Mouse (Mus musculus) midbrain, embryonic 14.5 days (tissue): ENCODE results near the gene Gorasp2. TPM values are rescaled to one million over a fixed set of nuclear protein-coding genes. Genes with fewer than 3 reads are reported as not detected.

Experiments used
- ATAC-seq: fragments of 200-750 bp; cut with Nextera tagmentation; 2 replicates; pipeline ENCODE4 v1.8.0; 2017; ENCODE audit warnings: moderate number of reproducible peaks, moderate library complexity; ENCODE audit not compliant: low FRiP score, low TSS enrichment
- DNase-seq: peaks from one replicate; pipeline ENCODE4 v3.0.0-alpha.2; 2015
- H3K27ac ChIP-seq: fragments of 300-500 bp; sonication (generic); replicated peaks from 2 replicates; pipeline ENCODE4 v1.5.1; 2014; ENCODE audit warnings: mild to moderate bottlenecking, low read depth, low read length, moderate library complexity
- H3K27me3 ChIP-seq: fragments of 300-500 bp; sonication (generic); 2 replicates; pipeline ENCODE4 v1.6.1; 2014; ENCODE audit warnings: low read length, control low read depth, mixed read lengths; ENCODE audit not compliant: control insufficient read depth, insufficient read depth
- H3K36me3 ChIP-seq: fragments of 300-500 bp; sonication (generic); 2 replicates; pipeline ENCODE4 v1.6.1; 2014; ENCODE audit warnings: low read length, control low read depth; ENCODE audit not compliant: control insufficient read depth, insufficient read depth
- H3K4me1 ChIP-seq: fragments of 300-500 bp; sonication (generic); 2 replicates; pipeline ENCODE4 v1.6.1; 2014; ENCODE audit warnings: mild to moderate bottlenecking, antibody characterized with exemption, low read length, control low read depth; ENCODE audit not compliant: control insufficient read depth, insufficient read depth
- H3K4me2 ChIP-seq: fragments of 300-500 bp; sonication (generic); 2 replicates; pipeline ENCODE4 v1.6.1; 2014; ENCODE audit warnings: mild to moderate bottlenecking, low read length, moderate library complexity
- H3K4me3 ChIP-seq: fragments of 300-500 bp; sonication (generic); replicated peaks from 2 replicates; pipeline ENCODE4 v1.5.1; 2014; ENCODE audit warnings: low read depth, low read length
- H3K9ac ChIP-seq: fragments of 300-500 bp; sonication (generic); replicated peaks from 2 replicates; pipeline ENCODE4 v1.6.1; 2014; ENCODE audit warnings: mild to moderate bottlenecking, low read length, moderate library complexity
- H3K9me3 ChIP-seq: fragments of 300-500 bp; sonication (generic); 2 replicates; pipeline ENCODE4 v1.6.1; 2016; ENCODE audit warnings: low read length, control low read depth, mixed read lengths; ENCODE audit not compliant: control insufficient read depth
- WGBS: fragments of 180-500 bp; shearing (Covaris S2); extraction: QIAGEN DNeasy Blood & Tissue Kit; methylation state at CpG from one replicate; pipeline ENCODE4 v1.1.7; 2014; 5-methylcytosine and 5-hydroxymethylcytosine counted together
- polyA plus RNA-seq: library from polyadenylated mRNA; unstranded; fragments of >200 nt; fragmentation: Nextera tagmentation; extraction: Ambion mirVana; gene quantifications from 2 replicates; pipeline ENCODE4 v1.2.1, GENCODE M21; 2014

Gorasp2 gene
- polyA plus RNA-seq, 1 experiment from 2014 or later: 143 TPM

GRCm38 (mm10) chr2:70669896-70670295 is 8.5 kb downstream of the Gorasp2 start:
- Histone ChIP-seq H3K4me1 (no peaks in the 10 kb centered on the region), H3K9me3 (no peaks in the 10 kb centered on the region), H3K4me2 (no peak overlapping the region), H3K27me3 (no peaks in the 10 kb centered on the region), H3K4me3 (no peak overlapping the region), H3K27ac (no peak overlapping the region), H3K9ac (no peak overlapping the region), H3K36me3 (no peaks in the 10 kb centered on the region)
- WGBS: 73% methylated on average over 2 of the region's 2 CpGs
- ATAC-seq: no peak
- DNase-seq: no peak

- WGBS: 83% methylated on average over 2 of the region's 2 CpGs
- no peak for ATAC-seq
- no peak for DNase-seq
- Histone ChIP-seq H3K36me3 (0 out of 2 replicates have a peak, but pooled peaks cover 3% of the 10 kb centered on the region), H3K9ac (no peak overlapping the region), H3K9me3 (no peaks in the 10 kb centered on the region), H3K4me3 (no peak overlapping the region), H3K4me2 (no peak overlapping the region), H3K4me1 (no peaks in the 10 kb centered on the region), H3K27ac (no peak overlapping the region), H3K27me3 (no peaks in the 10 kb centered on the region)
These were observed 11.1 kb downstream of the Gorasp2 start for GRCm38 (mm10) chr2:70672476-70672875.

- Histone ChIP-seq H3K4me2 (no peak overlapping the region), H3K4me3 (no peak overlapping the region), H3K36me3 (peaks cover 12% of the 10 kb centered on the region), H3K4me1 (no peaks in the 10 kb centered on the region), H3K9me3 (no peaks in the 10 kb centered on the region), H3K27ac (no peak overlapping the region), H3K9ac (no peak overlapping the region), H3K27me3 (no peaks in the 10 kb centered on the region)
- ATAC-seq: no peak
- peak; percentile 70 for DNase-seq
- 75% methylated on average over 7 of the region's 7 CpGs for WGBS
These were observed 12.2 kb downstream of the Gorasp2 start for GRCm38 (mm10) chr2:70673445-70674126.

- DNase-seq: no peak
- WGBS: 88% methylated on average over 2 of the region's 2 CpGs
- no peak overlapping the region for H3K4me2 ChIP-seq
These were observed 20.9 kb downstream of the Gorasp2 start for GRCm38 (mm10) chr2:70682324-70682723.

GRCm38 (mm10) chr2:70688454-70689078 is 27.2 kb downstream of the Gorasp2 start:
- ATAC-seq (no peak), DNase-seq (no peak)
- H3K4me3 ChIP-seq: no peak overlapping the region
- no peaks in the 10 kb centered on the region for H3K9me3 ChIP-seq
- peaks cover 89% of the 10 kb centered on the region for H3K36me3 ChIP-seq
- no peaks in the 10 kb centered on the region for H3K27me3 ChIP-seq
- no peak overlapping the region for H3K9ac ChIP-seq
- 94% methylated on average over 21 of the region's 21 CpGs for WGBS
- H3K4me2 ChIP-seq: no peak overlapping the region
- H3K27ac ChIP-seq: no peak overlapping the region
- H3K4me1 ChIP-seq: no peaks in the 10 kb centered on the region

More at GRCm38 (mm10) chr2:70682324-70682723, 20.9 kb downstream of the Gorasp2 start:
- Histone ChIP-seq H3K4me1 (no peaks in the 10 kb centered on the region), H3K36me3 (peaks cover 95% of the 10 kb centered on the region), H3K27me3 (no peaks in the 10 kb centered on the region), H3K9me3 (no peaks in the 10 kb centered on the region), H3K4me3 (no peak overlapping the region), H3K9ac (no peak overlapping the region), H3K27ac (no peak overlapping the region)
- ATAC-seq: no peak

GRCm38 (mm10) chr2:70690195-70690594 is 28.8 kb downstream of the Gorasp2 start:
- WGBS: 82% methylated on average over 11 of the region's 11 CpGs
- DNase-seq: no peak
- no peak overlapping the region for H3K27ac ChIP-seq
- no peaks in the 10 kb centered on the region for H3K9me3 ChIP-seq
- peaks cover 73% of the 10 kb centered on the region for H3K36me3 ChIP-seq
- H3K9ac ChIP-seq: no peak overlapping the region
- no peaks in the 10 kb centered on the region for H3K27me3 ChIP-seq
- no peak overlapping the region for H3K4me2 ChIP-seq
- no peaks in the 10 kb centered on the region for H3K4me1 ChIP-seq
- no peak overlapping the region for H3K4me3 ChIP-seq
- ATAC-seq: no peak

GRCm38 (mm10) chr2:70695712-70696111 is 34.3 kb downstream of the Gorasp2 start:
- Histone ChIP-seq H3K9ac (no peak overlapping the region), H3K27me3 (no peaks in the 10 kb centered on the region), H3K4me3 (no peak overlapping the region), H3K27ac (no peak overlapping the region), H3K4me2 (no peak overlapping the region), H3K9me3 (no peaks in the 10 kb centered on the region; the same call in 1 of the 2 replicates), H3K4me1 (no peaks in the 10 kb centered on the region), H3K36me3 (peaks cover 19% of the 10 kb centered on the region)
- no peak for DNase-seq
- WGBS: 92% methylated on average over 10 of the region's 10 CpGs
- no peak for ATAC-seq

- WGBS: 86% methylated on average over 3 of the region's 3 CpGs
- ATAC-seq: no peak
- H3K27ac ChIP-seq: no peak overlapping the region
These were observed 39.5 kb downstream of the Gorasp2 start for GRCm38 (mm10) chr2:70700851-70701250.

GRCm38 (mm10) chr2:70701571-70701970 is 40.2 kb downstream of the Gorasp2 start:
- no peak for ATAC-seq
- Histone ChIP-seq H3K4me1 (no peaks in the 10 kb centered on the region), H3K4me2 (no peak overlapping the region), H3K36me3 (no peaks in the 10 kb centered on the region), H3K9ac (no peak overlapping the region), H3K9me3 (no peaks in the 10 kb centered on the region; the same call in 1 of the 2 replicates), H3K4me3 (no peak overlapping the region), H3K27ac (no peak overlapping the region), H3K27me3 (no peaks in the 10 kb centered on the region)
- WGBS: 73% methylated on average over 9 of the region's 9 CpGs
- DNase-seq: no peak

More at GRCm38 (mm10) chr2:70700851-70701250, 39.5 kb downstream of the Gorasp2 start:
- Histone ChIP-seq H3K4me2 (no peak overlapping the region), H3K4me3 (no peak overlapping the region), H3K9me3 (no peaks in the 10 kb centered on the region; the same call in 1 of the 2 replicates), H3K27me3 (no peaks in the 10 kb centered on the region), H3K4me1 (no peaks in the 10 kb centered on the region), H3K9ac (no peak overlapping the region), H3K36me3 (no peaks in the 10 kb centered on the region)
- no peak for DNase-seq
